Mouse (Mus musculus) heart, adult 2 months (tissue): ENCODE data around the gene Dhx29. TPM values are rescaled to one million over a fixed set of nuclear protein-coding genes. Genes with fewer than 3 reads are reported as not detected.

Experiments
- DNase-seq, 2 experiments: peaks; one replicate each; pipeline ENCODE4 v3.0.0; 2021
- H3K27ac ChIP-seq: fragments of 200-600 bp; 2 replicates; pipeline ENCODE4 v1.8.1; 2022
- H3K27me3 ChIP-seq: fragments of 200-500 bp; 2 replicates; pipeline ENCODE4 v1.6.1; 2012; ENCODE audit warnings: mild to moderate bottlenecking, low read length, inconsistent platforms, mixed read lengths; ENCODE audit not compliant: control insufficient read depth, insufficient read depth
- H3K36me3 ChIP-seq: fragments of 200-500 bp; 2 replicates; pipeline ENCODE4 v1.6.1; 2012; ENCODE audit warnings: low read length, inconsistent platforms; ENCODE audit not compliant: control insufficient read depth, insufficient read depth
- H3K4me1 ChIP-seq: fragments of 200-500 bp; 2 replicates; pipeline ENCODE4 v1.6.1; 2011; ENCODE audit warnings: low read length; ENCODE audit not compliant: control insufficient read depth, insufficient read depth
- H3K4me3 ChIP-seq: fragments of 200-600 bp; 2 replicates; pipeline ENCODE4 v1.8.1; 2022
- H3K79me2 ChIP-seq: fragments of 200-500 bp; replicated peaks from 2 replicates; pipeline ENCODE4 v1.6.1; 2012; ENCODE audit warnings: mild to moderate bottlenecking, inconsistent platforms, low read length, moderate library complexity, mixed read lengths; ENCODE audit not compliant: control insufficient read depth, insufficient read depth
- H3K9ac ChIP-seq: fragments of 200-500 bp; 2 replicates; pipeline ENCODE4 v1.6.1; 2012; ENCODE audit warnings: low read depth, mild to moderate bottlenecking, control low read depth, inconsistent platforms, low read length, mixed read lengths
- CTCF ChIP-seq: fragments of 200-600 bp; IDR thresholded peaks from 2 replicates; pipeline ENCODE4 v1.8.1; 2022; ENCODE audit warnings: antibody characterized with exemption, mild to moderate bottlenecking, moderate library complexity
- EP300 ChIP-seq: fragments of 200-500 bp; IDR thresholded peaks from 2 replicates; pipeline ENCODE4 v1.6.1; 2011; ENCODE audit warnings: low read depth, low read length, control low read depth; ENCODE audit not compliant: insufficient read depth
- POLR2A ChIP-seq: fragments of 200-500 bp; IDR thresholded peaks from 2 replicates; pipeline ENCODE4 v1.6.1; 2011; ENCODE audit warnings: mild to moderate bottlenecking, low read depth, low read length, control low read depth; ENCODE audit not compliant: insufficient read depth
- WGBS: fragments of 180-500 bp; shearing (Covaris S2); methylation state at CpG from one replicate; pipeline ENCODE4 v1.1.7; 2018; 5-methylcytosine and 5-hydroxymethylcytosine counted together
- intact Hi-C: fragments of 180-260 bp; cut with DNase I; formaldehyde crosslinking; loops from one replicate; pipeline ENCODE4 v1.15.1; 2025
- polyA plus RNA-seq: library from polyadenylated mRNA; depleted of rRNA; stranded (reverse); fragments of >200 nt; gene quantifications from 2 replicates; pipeline ENCODE4 v1.2.3, GENCODE M21; 2012
- total RNA-seq, 2 experiments: library from RNA; stranded (reverse); gene quantifications; 2 replicates each; pipeline ENCODE4 v1.2.3; 2021

Gene Dhx29
- total and polyA plus RNA-seq, 3 experiments, result 3.3 to 15.7 (median 14.2) TPM

GRCm38 (mm10) chr13:112920906-112921305 lies 6.3 kb upstream of the Dhx29 start:
- no peak for DNase-seq
- Histone ChIP-seq H3K4me3 (no peak overlapping the region), H3K79me2 (peaks cover 4% of the 10 kb centered on the region), H3K27me3 (no peaks in the 10 kb centered on the region), H3K36me3 (peaks cover 2% of the 10 kb centered on the region; the same call in 1 of the 2 replicates), H3K9ac (no peak overlapping the region), H3K27ac (no peak overlapping the region), H3K4me1 (peaks cover 3% of the 10 kb centered on the region)
- TF ChIP-seq CTCF (no peak), EP300 (no peak), POLR2A (no peak)
- intact Hi-C loops, result no loop called here
- 73% methylated on average over 3 of the region's 3 CpGs for WGBS

DNA sequence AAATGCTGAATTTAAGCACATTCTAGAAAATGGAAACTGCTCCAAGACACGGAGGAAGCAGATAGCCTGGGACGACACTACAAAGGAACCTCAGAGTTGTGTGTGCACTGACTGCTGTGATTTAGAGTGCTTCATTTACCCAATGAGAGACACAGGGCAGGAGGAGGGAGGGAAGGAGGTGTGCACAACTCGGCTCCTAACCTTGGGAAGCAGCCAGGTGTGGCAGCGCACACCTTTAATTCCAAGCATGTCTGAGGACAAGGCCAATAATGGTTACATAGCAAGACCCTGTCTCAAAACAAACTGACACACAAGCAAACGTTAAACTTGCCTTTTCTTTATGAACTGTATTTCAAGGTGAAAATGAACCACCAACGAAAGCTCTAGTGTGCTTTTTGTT lies 2.0 kb upstream of the Dhx29 start:
- Histone ChIP-seq H3K4me1 (peaks cover 5% of the 10 kb centered on the region), H3K4me3 (no peak overlapping the region), H3K79me2 (peaks cover 4% of the 10 kb centered on the region), H3K27me3 (no peaks in the 10 kb centered on the region), H3K9ac (no peak overlapping the region), H3K27ac (no peak overlapping the region), H3K36me3 (peaks cover 7% of the 10 kb centered on the region; the same call in 1 of the 2 replicates)
- no peak for DNase-seq
- WGBS, result 56% methylated on average over 6 of the region's 6 CpGs
- intact Hi-C loops, result loop anchor here (5.0 kb wide), 2 partner anchors 62 to 263 kb away; partner anchors contain the start of genes Ccno and Slc38a9
- TF ChIP-seq EP300 (no peak), CTCF (no peak), POLR2A (no peak)

DNA sequence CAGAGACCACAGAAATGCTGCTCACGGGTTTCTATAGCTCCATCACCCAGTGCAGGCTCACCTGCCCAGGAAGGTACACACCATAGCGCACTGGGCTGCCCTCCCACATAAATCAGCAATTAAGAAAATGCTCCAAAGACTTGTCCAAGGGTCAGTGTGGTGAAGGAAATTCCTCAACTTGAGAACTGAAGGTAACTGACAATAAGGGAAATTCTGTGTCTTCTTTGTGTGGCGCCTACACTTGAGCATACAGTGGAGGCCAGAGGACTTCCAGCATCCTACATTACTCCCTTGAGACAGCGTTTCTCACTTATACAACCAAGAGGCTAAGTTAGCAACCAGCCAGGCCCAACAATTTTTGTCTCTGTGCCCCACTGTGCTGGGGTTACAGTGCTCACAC lies 1.3 kb upstream of the Dhx29 start:
- H3K27ac ChIP-seq, result no peak overlapping the region
- peak overlapping the region; percentile 83 for H3K4me3 ChIP-seq
- H3K36me3 ChIP-seq, result peaks cover 6% of the 10 kb centered on the region; the same call in 1 of the 2 replicates
- intact Hi-C loops, result loop anchor here (2.0 to 5.0 kb wide), 4 partner anchors 61 to 264 kb away; partner anchors contain the start of genes Ccno, Plpp1 and Slc38a9
- TF ChIP-seq EP300 (no peak), POLR2A (no peak), CTCF (no peak)
- 55% methylated on average over 4 of the region's 4 CpGs for WGBS
- peaks cover 5% of the 10 kb centered on the region for H3K4me1 ChIP-seq
- no peak for DNase-seq
- no peak overlapping the region; the same call in 1 of the 2 replicates for H3K9ac ChIP-seq
- H3K79me2 ChIP-seq, result peaks cover 4% of the 10 kb centered on the region
- H3K27me3 ChIP-seq, result no peaks in the 10 kb centered on the region

DNA sequence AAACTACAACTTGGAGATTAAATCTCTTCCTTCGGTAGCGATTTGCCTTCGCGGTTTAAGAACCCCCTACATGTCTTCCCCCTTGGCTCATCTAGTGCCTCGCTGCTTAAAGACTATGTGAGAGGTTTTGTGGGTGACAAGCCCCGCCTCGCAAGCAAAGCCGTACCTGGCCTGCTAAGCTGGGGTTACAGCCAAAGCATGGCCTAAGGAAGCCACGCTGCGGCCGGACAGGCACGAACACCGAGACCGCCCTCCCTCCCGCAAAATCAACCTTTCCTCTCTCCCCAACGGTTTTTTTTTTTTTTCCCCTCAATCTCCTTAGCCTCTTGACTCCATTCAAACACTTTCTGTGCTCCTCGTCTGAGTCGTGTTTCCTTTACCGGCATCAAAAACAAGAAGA lies 458 bp upstream of the Dhx29 start:
- WGBS, result under 1% methylated on average over 19 of the region's 19 CpGs
- peak in 1 of 2 experiments; percentile 39 for DNase-seq
- Histone ChIP-seq H3K4me3 (peak overlapping the region; percentile 83), H3K27ac (peak overlapping the region; percentile 72), H3K9ac (peak overlapping the region; percentile 78), H3K27me3 (no peaks in the 10 kb centered on the region), H3K36me3 (peaks cover 4% of the 10 kb centered on the region; the same call in 1 of the 2 replicates), H3K79me2 (peaks cover 4% of the 10 kb centered on the region), H3K4me1 (peaks cover 5% of the 10 kb centered on the region)
- TF ChIP-seq EP300, result no peak
- TF ChIP-seq POLR2A, result no peak
- no peak for TF ChIP-seq CTCF
- intact Hi-C loops, result loop anchor here (2.0 to 5.0 kb wide), 4 partner anchors 61 to 264 kb away; partner anchors contain the start of genes Ccno, Plpp1 and Slc38a9

DNA sequence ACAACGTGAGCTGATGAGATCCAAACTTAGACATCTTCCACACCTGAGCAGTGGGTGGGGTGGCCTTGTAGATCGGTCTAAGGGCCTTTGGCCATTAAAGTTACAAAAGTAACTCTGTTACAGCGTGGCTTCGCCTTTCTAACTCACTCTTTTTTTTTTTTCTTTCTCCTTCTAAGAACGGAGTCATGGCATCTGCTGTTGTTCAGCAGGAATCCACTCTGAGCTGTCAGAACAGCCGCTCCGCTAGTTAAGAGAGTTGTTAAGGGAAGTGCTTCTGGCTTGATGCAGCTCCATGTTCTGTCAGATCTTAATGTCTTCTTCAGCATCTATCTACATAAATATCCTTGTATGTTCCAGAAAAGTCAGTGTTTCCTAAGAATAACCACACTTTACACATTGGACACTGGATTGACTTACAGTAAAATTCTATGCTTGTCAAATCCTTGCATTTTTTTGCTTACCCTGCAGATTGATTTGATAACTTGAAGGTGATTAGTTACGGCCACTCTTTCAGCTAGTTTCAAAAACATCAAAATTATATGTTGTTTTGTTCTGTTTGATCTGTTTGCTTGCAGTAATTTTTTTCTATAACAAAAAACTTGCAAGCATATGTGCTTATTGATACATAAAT lies 899 bp downstream of the Dhx29 start:
- TF ChIP-seq CTCF (no peak), EP300 (no peak), POLR2A (no peak)
- peaks cover 5% of the 10 kb centered on the region for H3K4me1 ChIP-seq
- H3K79me2 ChIP-seq, result 0 out of 2 replicates have a peak, but pooled peaks cover 2% of the 10 kb centered on the region
- DNase-seq, result no peak
- H3K4me3 ChIP-seq, result peak overlapping the region; percentile 83
- 0 out of 2 replicates have a peak, but pooled peaks cover 4% of the 10 kb centered on the region for H3K36me3 ChIP-seq
- intact Hi-C loops, result loop anchor here (5.0 kb wide), 2 partner anchors 59 to 266 kb away; partner anchors contain the start of genes Ccno and Slc38a9
- no peaks in the 10 kb centered on the region for H3K27me3 ChIP-seq
- peak overlapping the region; percentile 72 for H3K27ac ChIP-seq
- 4% methylated on average over 8 of the region's 8 CpGs for WGBS
- H3K9ac ChIP-seq, result peak overlapping the region; percentile 77

- no peaks in the 10 kb centered on the region for H3K36me3 ChIP-seq
- H3K9ac ChIP-seq, result no peak overlapping the region
- H3K27me3 ChIP-seq, result no peaks in the 10 kb centered on the region
- no peak overlapping the region for H3K27ac ChIP-seq
- H3K4me1 ChIP-seq, result no peaks in the 10 kb centered on the region
- 91% methylated on average over 8 of the region's 8 CpGs for WGBS
- intact Hi-C loops, result no loop called here
- no peak for TF ChIP-seq POLR2A
- TF ChIP-seq CTCF, result no peak
- no peak for TF ChIP-seq EP300
- no peaks in the 10 kb centered on the region for H3K79me2 ChIP-seq
- DNase-seq, result no peak
- H3K4me3 ChIP-seq, result no peak overlapping the region
These were observed 10.9 kb downstream of the Dhx29 start for GRCm38 (mm10) chr13:112938130-112938529.
